Mouse (Mus musculus) thymus, postnatal 10 days (tissue): ENCODE data around the gene Dapp1.
"Not testable (repeated sequence)": the region's sequence is repeated elsewhere in the genome, so short reads cannot be mapped to it uniquely, and the experiment has no call there.

ENCODE experiments used
- DNase-seq, 2 experiments: peaks; one replicate each; pipeline ENCODE4 v3.0.0; 2021; ENCODE audit warnings: low spot score in 2 of 2

The Dapp1 gene

DNA sequence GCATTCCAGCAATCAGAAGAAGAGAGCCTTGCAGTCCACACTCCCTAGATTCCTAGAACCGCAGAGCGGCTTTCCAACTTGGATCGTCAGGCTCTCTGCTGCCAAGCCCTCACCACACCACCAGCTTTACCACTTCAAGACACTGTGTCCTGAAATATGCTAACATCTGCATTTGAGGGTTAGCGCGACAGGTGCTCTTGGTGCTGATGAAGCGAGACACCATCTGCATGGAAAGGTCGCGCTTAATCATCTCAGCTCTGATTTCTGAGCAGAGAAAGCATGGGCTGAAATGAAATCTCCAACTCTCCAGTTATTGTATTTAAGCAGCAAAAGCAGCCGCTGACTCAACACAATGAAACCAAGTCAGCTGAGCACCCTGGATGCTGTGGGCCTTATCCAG, 8.1 kb upstream of the Dapp1 start:
- DNase-seq: no peak

DNA sequence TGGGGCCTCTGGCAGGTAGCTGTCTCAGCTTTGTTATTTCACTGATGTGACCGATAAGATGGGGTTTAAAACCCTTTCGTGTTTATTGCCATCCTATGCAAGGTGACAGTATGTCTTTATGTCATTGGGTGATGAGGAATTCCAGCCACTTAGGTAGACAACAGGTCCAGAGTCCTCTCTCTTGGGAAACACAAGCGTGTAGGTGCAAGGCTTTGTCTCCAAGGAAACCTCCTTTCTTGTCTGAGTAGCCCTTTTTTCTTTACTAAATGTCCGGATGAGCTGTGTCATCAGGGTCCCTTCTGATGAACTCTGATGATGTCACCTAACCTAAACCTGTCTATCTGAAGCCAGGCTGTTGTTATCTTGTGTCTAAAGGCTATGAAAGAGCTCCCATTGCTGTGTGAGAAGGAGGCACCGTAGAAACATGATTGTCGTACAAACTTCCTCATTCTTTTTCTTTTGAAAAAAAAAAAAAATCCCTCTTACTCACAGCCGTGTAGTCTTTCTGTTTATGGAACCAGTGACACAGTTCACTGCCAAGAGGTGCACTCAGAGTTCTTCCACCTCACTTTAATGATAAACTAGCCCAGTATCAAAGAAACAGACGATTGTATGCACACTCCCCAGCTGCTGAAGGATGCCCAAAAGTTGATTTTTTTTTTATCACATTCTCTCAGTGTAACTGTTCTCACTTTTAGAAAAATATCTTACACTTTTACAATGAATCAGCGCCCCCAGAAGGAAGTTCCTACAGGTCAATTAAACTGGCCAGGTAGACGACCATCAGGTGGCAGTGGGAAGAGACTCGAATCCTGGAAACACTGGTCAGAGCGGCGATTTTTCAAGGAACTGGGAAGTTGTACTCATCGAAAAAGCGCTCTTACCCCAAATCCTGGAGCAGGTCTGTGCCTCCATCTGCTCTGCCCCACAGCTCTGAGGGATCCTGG, 637 bp downstream of the Dapp1 start:
- no peak for DNase-seq

DNA sequence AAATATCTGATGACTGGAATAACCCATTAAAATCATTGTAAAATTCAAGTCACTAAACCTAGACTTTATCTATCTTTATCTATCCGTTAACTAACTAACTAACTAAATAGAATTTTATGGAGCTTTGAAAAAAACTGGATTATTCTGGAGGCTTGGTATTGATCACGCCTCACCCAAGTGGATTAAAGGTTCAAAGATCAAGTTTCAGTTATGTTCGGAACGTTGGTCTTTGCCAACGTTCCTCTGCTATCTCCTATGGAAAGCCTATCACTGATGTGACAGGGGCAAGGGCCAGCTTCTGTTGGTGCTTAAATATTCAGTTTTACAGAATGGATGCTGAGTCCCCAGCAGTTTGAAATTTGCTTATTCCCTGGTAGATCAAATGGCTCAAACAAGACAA, 3.1 kb downstream of the Dapp1 start:
- no peak for DNase-seq

DNA sequence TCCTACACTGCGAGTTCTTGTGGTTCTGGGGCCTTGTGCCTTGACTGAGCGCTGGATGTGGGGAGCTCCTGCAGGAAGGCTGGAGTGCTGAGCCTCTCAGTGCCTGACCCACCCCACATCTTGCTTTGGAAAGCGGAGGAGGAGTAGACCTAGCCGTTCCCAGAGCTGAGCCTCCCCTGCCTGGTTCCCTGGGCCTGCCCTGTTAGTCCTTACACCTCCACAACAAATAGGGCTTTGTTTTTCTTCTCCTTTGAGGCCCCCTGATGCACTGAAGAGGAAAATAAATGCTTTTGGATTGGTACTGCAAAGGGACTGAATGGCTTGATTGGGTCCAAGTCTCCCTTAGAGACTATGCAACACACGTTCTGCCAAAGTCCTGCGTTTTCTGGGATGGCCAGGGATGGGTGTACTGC, 3.7 kb downstream of the Dapp1 start:
- DNase-seq: no peak

DNA sequence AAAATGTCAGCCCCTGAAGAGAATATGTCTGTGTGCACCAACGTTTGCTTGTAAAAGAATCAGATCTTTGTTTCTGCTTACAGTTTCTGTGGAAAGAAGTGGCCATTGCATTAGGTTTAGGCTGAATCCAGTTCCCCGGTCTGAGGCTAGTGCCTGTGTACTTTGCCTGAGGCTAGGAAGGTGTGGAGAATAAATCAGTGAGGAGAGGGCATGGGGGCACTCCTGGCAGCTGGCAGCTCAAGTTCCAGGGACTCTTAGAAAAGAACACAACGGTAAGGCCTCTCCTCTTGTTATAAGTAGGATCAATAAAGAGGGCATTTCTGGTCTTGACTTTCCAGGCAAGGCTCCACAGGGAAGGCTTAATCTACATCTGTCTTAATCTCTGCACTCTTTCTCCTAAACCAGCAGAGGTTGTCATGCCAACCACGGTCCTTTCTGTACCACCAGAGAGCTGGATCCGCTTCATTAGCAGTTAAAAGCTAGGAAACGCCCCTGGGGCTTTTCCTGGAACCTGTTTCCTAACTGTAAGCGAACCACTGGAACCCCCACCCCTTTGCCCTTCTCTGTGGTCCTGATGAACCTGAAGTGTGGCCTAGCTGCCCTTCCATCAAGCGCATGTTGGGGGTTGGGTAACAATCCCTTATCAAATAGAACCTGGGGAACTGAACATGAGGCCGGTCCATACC, 4.3 kb downstream of the Dapp1 start:
- DNase-seq: no peak

DNA sequence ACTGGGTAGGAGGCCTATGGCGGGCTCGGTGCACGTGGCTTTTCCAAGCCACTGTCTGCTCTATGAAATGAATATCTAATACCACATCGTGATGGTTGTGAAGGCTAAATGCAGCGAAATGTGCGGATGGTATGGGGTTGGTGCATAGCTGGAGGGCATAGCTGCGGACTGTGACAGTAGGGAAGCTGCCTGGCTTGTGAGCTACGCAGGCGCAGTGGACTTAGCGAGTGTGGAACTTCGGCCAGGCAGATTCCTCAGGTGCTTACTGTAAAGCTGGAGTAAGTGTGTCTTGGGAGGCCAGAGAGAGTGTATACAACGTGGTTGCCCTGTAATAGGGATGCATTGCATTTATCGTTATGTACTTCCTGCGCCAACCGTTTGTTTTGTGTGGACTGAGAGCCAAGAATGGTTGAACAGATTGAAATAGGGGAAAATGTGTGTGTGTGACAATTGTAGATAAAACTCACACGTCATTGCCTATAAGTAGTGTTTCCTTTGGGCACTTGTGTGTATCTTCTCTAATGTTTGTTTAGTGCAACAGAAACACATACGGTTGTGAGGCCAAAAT, 5.4 kb downstream of the Dapp1 start:
- no peak for DNase-seq

DNA sequence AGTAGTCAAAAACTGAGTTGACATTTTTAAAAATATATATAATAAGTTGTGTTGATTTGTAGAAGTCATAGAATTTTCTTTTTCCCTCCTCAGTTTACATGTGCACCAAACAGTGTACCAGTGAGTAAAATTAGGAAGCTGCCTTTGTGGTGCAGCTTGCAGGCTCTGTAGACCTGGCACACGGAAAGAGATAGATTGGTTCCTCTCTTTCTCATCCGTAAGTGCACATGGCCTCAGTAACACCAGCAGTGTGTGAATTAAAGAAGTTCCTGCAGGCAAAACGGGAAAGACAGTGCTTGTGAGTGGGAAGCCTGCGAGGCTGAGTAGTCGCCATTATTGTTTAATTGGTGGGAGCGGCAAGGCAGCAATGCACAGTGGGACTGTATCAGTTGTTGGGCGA, 5.9 kb downstream of the Dapp1 start:
- DNase-seq: no peak

DNA sequence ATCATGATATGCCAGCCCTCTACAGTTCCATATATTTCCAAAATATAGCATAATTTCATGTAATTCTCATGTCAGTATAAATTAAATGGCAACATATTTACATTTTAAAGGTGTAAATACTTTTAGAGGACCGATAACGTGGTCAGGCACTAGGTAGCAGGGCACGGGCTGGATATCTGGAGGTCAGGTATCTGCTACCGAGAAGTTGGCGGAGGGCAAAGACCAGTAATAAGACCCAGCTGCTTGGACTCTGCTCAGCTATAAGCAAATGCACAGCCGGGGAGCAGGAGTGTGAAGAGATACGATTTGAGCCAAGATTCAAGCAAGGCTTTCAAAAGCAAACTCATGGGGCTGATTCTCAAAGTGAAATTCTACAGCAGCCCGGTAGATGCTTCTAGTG, 7.0 kb downstream of the Dapp1 start:
- no peak for DNase-seq

DNA sequence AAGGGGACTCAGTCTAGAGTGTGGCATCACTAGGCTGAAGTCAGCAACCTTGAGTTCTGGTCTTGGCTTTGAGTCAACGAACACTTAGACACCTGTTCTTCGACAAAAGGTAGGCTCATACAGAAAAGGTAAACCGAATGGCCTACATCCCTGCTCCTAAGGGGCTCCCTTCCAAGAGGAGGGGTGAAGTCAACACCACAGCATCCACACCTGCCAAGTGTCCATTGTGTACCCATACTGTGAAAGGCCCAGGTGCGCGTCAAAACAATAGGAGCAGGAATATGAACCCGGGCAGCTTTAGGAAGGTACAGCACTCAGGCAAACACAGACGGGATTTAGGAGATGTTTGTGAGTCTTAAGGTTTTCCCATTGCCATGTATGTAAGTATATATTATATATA, 8.4 kb downstream of the Dapp1 start:
- DNase-seq: no peak

DNA sequence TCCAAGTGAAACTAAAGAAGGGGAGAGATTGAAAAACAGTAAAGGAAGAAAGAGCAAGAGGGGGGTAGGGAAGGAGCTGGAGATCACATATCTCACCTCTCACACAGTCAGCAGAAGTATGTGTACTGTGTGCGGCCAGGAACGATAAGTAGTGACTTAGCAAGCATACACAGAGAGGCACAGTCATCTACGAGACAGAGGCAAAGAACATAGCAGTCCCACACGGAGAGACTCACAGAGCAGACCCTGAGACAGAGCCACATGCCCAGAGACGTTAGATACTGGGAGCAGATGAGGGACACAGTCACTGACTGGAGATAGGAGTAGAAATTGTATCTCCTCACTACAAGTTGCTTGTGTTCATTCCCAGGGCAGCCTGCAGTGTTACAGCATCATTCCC, 9.1 kb downstream of the Dapp1 start:
- DNase-seq: no peak

DNA sequence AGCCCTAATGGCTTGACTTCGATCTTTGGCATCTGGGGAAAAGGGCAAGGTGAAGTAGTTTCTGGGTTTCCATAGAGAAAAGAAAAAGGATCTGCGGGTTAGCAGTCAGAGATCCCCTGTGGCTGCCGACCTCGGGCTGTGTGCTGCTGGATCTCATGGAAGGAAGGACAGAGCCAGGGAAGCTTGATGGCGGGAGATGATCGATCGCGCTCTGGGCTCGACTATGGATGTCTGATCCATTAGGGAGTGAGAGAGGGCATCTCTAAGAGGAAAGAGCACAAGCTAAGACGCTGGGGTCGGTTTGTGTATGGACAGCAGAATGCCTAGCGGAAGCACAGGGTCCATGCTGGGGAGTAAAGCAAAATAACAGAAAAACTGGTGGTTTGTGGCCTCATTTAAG, 11.4 kb downstream of the Dapp1 start:
- DNase-seq: no peak

DNA sequence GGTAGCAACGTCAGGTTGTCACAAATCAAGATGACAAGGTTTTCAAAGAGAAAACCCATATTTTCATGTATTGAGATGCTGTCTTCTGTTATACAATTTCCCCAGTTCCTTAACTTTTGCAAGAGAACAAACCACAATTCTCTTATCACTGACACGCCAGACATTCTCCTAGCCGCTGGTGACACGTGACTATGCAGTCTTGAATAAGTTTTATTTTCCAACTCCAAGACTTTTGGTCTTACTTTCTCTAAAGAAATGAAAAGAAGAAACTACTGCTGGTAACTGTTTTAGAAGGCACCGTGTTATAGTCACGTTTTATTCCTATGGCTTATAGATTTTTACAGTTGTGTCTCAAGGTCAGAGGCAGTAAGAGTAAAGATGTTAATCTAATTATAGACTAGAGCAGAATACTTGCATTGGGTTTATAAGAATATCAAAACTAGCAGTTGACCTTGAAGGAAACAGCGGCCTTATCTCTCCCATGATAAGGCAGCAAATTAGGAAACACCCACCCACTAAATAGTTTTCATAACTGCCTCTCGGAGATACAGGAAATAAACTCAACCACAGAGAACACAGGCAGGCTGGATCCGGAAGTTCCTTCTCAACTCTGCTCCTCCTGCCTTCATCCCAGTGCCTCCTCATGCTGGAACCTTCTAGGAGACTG, 12.4 kb downstream of the Dapp1 start:
- peak in 1 of 2 experiments; percentile 29 for DNase-seq

DNA sequence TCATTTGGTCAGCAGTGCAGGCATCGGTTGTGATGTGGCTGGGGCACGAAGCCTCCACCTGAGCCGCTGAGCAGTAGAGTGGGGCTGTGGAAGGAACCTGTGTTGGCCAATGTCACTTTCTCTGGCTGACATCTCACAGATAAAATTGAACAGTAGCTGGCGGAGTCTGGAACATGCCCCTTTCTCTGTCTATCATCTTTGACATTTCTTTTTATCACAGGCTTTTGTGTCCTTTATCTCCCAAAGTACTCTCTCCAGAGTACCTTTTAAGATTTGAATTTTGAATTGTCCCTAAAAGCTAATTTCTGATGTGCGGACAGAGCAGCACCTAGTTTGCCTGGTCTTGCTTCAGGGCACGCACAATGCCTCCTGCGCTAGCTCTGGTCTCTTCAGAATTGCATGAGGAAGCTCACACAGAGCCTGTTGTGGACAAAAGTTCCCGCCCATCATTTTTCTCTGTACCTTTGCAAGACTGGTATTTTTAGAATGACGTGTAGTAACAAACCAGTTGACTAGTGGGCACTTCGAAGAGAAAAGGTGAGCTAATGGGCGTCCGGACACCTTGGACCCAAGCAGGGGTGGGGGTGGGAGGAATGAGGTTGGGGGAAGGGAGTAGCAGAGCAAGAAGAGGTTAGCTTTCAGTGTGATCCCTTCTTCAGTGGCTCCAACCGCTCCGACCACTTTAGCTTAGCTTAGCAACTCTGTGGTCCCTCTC, 13.1 kb downstream of the Dapp1 start:
- DNase-seq: no peak

DNA sequence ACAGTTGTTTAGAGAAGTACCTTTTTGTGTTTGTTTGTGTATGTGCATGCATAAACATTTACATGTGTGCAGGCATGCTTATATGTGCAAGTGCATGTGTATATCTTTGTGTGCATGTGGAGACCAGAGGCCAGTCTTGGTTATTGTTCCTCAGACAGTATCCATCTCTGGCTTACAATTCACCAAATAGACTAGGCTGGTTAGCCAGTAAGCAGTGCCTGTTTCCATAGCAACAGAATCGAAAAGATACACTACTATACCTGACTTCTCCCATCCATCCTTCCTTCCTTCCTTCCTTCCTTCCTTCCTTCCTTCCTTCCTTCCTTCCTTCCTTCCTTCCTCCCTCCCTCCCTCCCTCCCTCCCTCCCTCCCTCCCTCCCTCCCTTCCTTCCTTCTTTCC, 17.3 kb downstream of the Dapp1 start:
- not testable (repeated sequence) for DNase-seq

DNA sequence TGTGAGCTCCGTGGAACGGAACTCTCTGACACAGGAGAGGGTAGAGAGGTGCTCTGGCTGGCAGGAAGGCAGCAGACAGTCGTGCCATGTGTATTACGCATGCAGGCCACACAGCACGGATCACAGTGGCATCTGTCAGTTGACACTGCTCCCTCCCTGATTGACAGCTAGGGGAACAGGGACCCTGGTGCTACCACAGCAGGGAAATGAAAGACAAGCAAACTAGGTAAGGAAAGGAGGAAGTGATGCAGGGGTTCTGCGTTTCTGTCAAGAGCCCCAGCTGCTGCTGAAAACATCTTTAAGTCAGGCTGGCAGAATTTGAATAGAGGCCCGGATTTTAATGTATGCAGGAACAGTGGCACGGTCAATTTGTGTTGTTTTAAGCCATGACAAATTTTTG, 17.8 kb downstream of the Dapp1 start:
- no peak for DNase-seq

DNA sequence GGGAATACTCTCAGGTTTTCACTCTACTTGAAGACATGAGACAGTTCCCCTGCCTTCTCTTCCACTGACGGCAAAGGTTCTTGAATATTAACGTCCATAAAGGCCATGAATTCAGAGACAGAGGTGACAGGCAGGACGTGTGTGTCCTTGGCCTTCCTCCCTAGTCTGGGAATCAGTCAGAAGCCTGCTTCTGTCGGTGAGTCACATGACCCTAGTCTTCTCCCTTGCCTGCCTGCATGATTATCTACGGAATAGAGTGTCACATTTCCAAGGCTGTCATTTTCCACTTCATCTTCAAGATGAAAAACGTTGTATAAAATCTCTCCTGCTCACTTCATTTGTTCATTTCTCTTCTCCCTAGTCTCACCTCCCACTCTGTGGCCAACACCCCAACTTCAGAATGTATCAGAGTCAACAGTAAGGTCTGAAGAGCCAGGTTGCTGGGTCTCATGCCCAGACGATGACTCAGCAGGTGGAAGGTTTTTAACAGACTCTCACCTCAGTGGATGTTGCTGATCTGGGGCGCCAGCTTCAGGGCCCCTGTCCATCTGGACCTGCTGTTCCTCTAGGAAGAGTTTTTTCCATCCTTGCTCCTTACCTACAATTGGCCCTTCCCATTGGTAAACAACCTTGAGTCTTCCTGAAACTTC, 19.5 kb downstream of the Dapp1 start:
- DNase-seq: no peak

DNA sequence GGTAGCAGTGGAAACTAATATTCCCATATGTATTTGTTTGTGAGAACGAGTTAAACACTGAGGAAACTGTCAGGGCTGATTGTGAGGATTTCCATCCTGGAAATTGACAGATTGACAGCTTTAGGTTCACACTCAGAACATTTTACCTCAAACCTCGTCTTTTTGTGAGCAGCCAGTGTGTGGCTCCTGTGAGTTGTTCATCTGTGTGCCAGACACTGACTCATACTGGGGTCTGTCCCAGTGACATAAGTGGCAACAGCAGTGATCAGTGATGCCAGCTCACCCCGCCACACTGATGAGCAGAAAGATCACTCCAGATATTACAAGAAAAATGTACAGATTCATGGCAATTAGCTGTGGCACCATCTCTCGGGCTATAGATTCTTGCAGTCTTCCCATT, 21.9 kb downstream of the Dapp1 start:
- DNase-seq: no peak

DNA sequence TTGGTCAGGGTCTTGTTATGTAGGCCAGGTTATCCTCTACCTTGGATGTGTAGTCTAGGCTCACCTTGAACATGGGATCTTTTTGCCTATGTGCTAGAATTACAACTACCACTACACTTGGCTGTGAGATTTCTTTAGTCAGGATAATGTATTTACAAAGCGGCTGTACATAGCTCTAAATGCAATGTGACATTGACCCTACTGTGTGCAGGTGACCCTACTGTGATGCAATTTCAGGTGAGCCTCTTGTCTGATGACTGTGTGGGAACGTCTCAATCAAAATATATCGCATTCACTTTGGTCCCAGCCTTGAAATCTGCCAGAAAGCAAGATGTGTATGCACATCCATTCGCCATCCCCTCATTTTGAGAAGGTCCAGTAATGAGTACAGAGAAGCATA, 23.0 kb downstream of the Dapp1 start:
- DNase-seq: no peak

DNA sequence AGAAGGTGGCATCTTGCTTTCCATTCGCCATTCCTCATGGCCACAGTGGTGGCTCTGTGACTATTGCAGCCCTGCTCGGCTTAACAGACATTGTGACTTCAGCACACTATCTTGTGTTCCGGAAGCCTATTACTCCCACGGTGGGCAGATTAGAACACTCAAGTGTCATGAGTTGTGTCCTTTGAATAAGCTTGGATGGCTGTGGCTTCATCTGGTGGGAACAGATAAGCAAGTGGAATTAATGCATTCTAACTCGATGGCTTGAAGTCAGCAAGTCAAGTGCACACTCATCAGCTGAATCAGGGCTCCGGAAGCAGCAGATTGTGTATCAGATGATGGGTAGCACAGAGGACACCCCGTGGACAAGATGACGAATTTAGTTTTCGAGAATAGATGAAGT, 23.5 kb downstream of the Dapp1 start:
- no peak for DNase-seq

DNA sequence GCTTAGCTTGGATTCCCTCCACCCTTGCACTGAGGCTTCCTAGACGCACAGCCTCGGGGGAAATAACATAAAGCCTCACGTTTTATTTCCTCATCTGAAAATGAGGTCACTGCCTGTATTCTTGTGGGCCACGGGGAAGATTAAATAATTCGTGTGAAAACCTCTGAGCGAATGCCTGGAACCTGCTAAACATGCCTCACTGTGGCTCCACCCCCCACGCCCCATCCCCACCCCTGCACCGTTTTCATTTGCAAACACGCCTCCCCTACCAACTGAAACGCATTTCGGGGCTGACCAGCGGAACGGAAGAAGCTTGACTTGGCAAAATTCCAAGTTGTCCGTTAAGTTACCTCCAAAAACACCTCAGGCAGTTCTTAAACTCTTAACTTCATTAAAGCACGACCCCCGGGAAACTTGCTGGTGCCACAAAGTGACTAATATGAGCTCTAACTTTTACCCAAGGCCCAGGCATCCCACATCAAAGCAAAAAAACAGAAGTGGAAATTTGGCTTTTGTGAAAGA, 25.7 kb downstream of the Dapp1 start:
- DNase-seq: no peak
